Mouse (Mus musculus): ENCODE results near the gene Rfx8.

DNA sequence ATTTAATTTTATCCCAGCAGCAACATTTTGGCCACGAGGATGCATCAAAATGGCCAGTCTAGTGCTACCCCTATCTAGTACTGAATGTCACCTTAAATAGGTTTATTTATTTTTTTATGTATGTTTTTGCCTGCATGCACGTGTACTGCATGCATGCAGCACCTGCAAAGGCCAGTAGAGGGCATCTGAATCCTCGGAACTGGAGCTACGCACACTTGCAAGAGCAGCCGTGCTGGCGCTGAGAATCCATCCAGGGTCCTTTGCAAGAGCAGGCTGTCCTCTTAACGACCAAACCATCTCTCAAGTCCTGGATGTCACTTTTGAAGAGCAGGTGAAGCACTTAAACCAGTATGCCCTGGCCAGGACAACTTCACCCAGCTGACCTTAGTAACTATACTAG, 79.1 kb downstream of the Rfx8 start:
- TF ChIP-seq CTCF (IDR thresholded peaks at IDR 0.05; ENCODE audit: extremely low read depth, insufficient read depth, low read length) (no peak), POLR2A (IDR thresholded peaks at IDR 0.05; ENCODE audit: extremely low read depth, insufficient read depth, low read length) (no peak)
